Mouse (Mus musculus) forebrain, embryonic 14.5 days (tissue): ENCODE results near the gene Ccdc134. TPM values are rescaled to one million over a fixed set of nuclear protein-coding genes. Genes with fewer than 3 reads are reported as not detected.

ENCODE experiments used
- ATAC-seq: fragments of 200-750 bp; cut with Nextera tagmentation; 2 replicates; pipeline ENCODE4 v1.8.0; 2017; ENCODE audit warnings: mild to moderate bottlenecking, moderate library complexity
- DNase-seq: peaks from one replicate; pipeline ENCODE4 v3.0.0-alpha.2; 2015; ENCODE audit warnings: low spot score
- H3K27ac ChIP-seq: fragments of 300-500 bp; sonication (generic); 2 replicates; pipeline ENCODE4 v1.5.1; 2014; ENCODE audit warnings: low read depth, mild to moderate bottlenecking, control low read depth, low read length, moderate library complexity
- H3K27me3 ChIP-seq: fragments of 300-500 bp; sonication (generic); replicated peaks from 2 replicates; pipeline ENCODE4 v1.6.1; 2014; ENCODE audit warnings: low read length, control low read depth, mixed read lengths; ENCODE audit not compliant: control insufficient read depth, insufficient read depth
- H3K36me3 ChIP-seq: fragments of 300-500 bp; sonication (generic); 2 replicates; pipeline ENCODE4 v1.6.1; 2014; ENCODE audit warnings: low read length, control low read depth; ENCODE audit not compliant: control insufficient read depth, insufficient read depth
- H3K4me1 ChIP-seq: fragments of 300-500 bp; sonication (generic); 2 replicates; pipeline ENCODE4 v1.6.1; 2014; ENCODE audit warnings: antibody characterized with exemption, low read length, control low read depth; ENCODE audit not compliant: control insufficient read depth, insufficient read depth
- H3K4me2 ChIP-seq: fragments of 300-500 bp; sonication (generic); 2 replicates; pipeline ENCODE4 v1.6.1; 2014; ENCODE audit warnings: mild to moderate bottlenecking, control low read depth, low read length
- H3K4me3 ChIP-seq: fragments of 300-500 bp; sonication (generic); 2 replicates; pipeline ENCODE4 v1.5.1; 2014; ENCODE audit warnings: low read depth, low read length, control low read depth
- H3K9ac ChIP-seq: fragments of 300-500 bp; sonication (generic); 2 replicates; pipeline ENCODE4 v1.6.1; 2014; ENCODE audit warnings: mild to moderate bottlenecking, low read length, control low read depth, moderate library complexity
- H3K9me3 ChIP-seq: fragments of 300-500 bp; sonication (generic); replicated peaks from 2 replicates; pipeline ENCODE4 v1.6.1; 2016; ENCODE audit warnings: low read length, control low read depth, mixed read lengths; ENCODE audit not compliant: control insufficient read depth
- WGBS: fragments of 180-500 bp; shearing (Covaris S2); extraction: QIAGEN DNeasy Blood & Tissue Kit; methylation state at CpG from one replicate; pipeline ENCODE4 v1.1.7; 2014; 5-methylcytosine and 5-hydroxymethylcytosine counted together
- polyA plus RNA-seq: library from polyadenylated mRNA; unstranded; fragments of >200 nt; fragmentation: Nextera tagmentation; extraction: Ambion mirVana; gene quantifications from 2 replicates; pipeline ENCODE4 v1.2.1, GENCODE M21; 2014

Ccdc134 gene
- polyA plus RNA-seq, 1 experiment from 2014 or later, result 15.5 TPM

- H3K27ac ChIP-seq, result no peak overlapping the region
- H3K4me2 ChIP-seq, result no peak overlapping the region
- no peaks in the 10 kb centered on the region for H3K9me3 ChIP-seq
- H3K4me1 ChIP-seq, result peaks cover 6% of the 10 kb centered on the region; the same call in 1 of the 2 replicates
- ATAC-seq (no peak), DNase-seq (no peak)
- WGBS, result 81% methylated on average over 7 of the region's 7 CpGs
- H3K27me3 ChIP-seq, result no peaks in the 10 kb centered on the region
- no peak overlapping the region for H3K4me3 ChIP-seq
- H3K36me3 ChIP-seq, result no peaks in the 10 kb centered on the region; the same call in 1 of the 2 replicates
- no peak overlapping the region for H3K9ac ChIP-seq
These were observed 36.8 kb downstream of the Ccdc134 start for GRCm38 (mm10) chr15:82164496-82164895.

GRCm38 (mm10) chr15:82165332-82166239 is 37.9 kb downstream of the Ccdc134 start:
- ATAC-seq (peak; percentile 63; the same call in 1 of the 2 replicates), DNase-seq (peak; percentile 75)
- Histone ChIP-seq H3K4me1 (peaks cover 6% of the 10 kb centered on the region; the same call in 1 of the 2 replicates), H3K27me3 (no peaks in the 10 kb centered on the region), H3K4me3 (no peak overlapping the region), H3K27ac (no peak overlapping the region), H3K36me3 (peaks cover 11% of the 10 kb centered on the region), H3K9ac (no peak overlapping the region), H3K4me2 (no peak overlapping the region), H3K9me3 (no peaks in the 10 kb centered on the region)
- 58% methylated on average over 8 of the region's 8 CpGs for WGBS

- 47% methylated on average over 22 of the region's 22 CpGs for WGBS
- Histone ChIP-seq H3K27me3 (no peaks in the 10 kb centered on the region), H3K9ac (0 out of 2 replicates have a peak overlapping the region, but pooled peaks have one; percentile 5), H3K4me1 (peaks cover 6% of the 10 kb centered on the region; the same call in 1 of the 2 replicates), H3K4me3 (no peak overlapping the region), H3K4me2 (no peak overlapping the region), H3K27ac (no peak overlapping the region), H3K9me3 (no peaks in the 10 kb centered on the region), H3K36me3 (peaks cover 19% of the 10 kb centered on the region)
- peak; percentile 33; the same call in 1 of the 2 replicates for ATAC-seq
- DNase-seq, result no peak
These were observed 38.7 kb downstream of the Ccdc134 start for GRCm38 (mm10) chr15:82166240-82167100.

GRCm38 (mm10) chr15:82167201-82168168 is 39.8 kb downstream of the Ccdc134 start:
- WGBS, result 73% methylated on average over 23 of the region's 23 CpGs
- Histone ChIP-seq H3K27ac (no peak overlapping the region), H3K4me1 (peaks cover 6% of the 10 kb centered on the region; the same call in 1 of the 2 replicates), H3K4me3 (no peak overlapping the region), H3K9ac (no peak overlapping the region), H3K27me3 (no peaks in the 10 kb centered on the region), H3K36me3 (peaks cover 29% of the 10 kb centered on the region), H3K4me2 (no peak overlapping the region), H3K9me3 (no peaks in the 10 kb centered on the region)
- ATAC-seq (no peak), DNase-seq (no peak)

GRCm38 (mm10) chr15:82169671-82170070 is 41.9 kb downstream of the Ccdc134 start:
- 83% methylated on average over 5 of the region's 5 CpGs for WGBS
- H3K4me1 ChIP-seq, result peaks cover 6% of the 10 kb centered on the region; the same call in 1 of the 2 replicates
- no peak overlapping the region for H3K27ac ChIP-seq
- DNase-seq (no peak), ATAC-seq (no peak)
- H3K36me3 ChIP-seq, result peaks cover 49% of the 10 kb centered on the region
- no peak overlapping the region for H3K4me2 ChIP-seq
- H3K9ac ChIP-seq, result peak overlapping the region; percentile 8; the same call in 1 of the 2 replicates
- H3K27me3 ChIP-seq, result no peaks in the 10 kb centered on the region
- H3K4me3 ChIP-seq, result no peak overlapping the region
- H3K9me3 ChIP-seq, result no peaks in the 10 kb centered on the region

- Histone ChIP-seq H3K27me3 (no peaks in the 10 kb centered on the region), H3K4me1 (peaks cover 6% of the 10 kb centered on the region; the same call in 1 of the 2 replicates), H3K4me2 (no peak overlapping the region), H3K36me3 (peaks cover 59% of the 10 kb centered on the region), H3K27ac (no peak overlapping the region), H3K4me3 (no peak overlapping the region), H3K9ac (no peak overlapping the region), H3K9me3 (no peaks in the 10 kb centered on the region)
- DNase-seq (no peak), ATAC-seq (no peak)
- WGBS, result 87% methylated on average over 36 of the region's 36 CpGs
These were observed 43.0 kb downstream of the Ccdc134 start for GRCm38 (mm10) chr15:82170437-82171377.

GRCm38 (mm10) chr15:82172648-82173047 is 44.9 kb downstream of the Ccdc134 start:
- no peak overlapping the region for H3K4me3 ChIP-seq
- H3K27ac ChIP-seq, result no peak overlapping the region
- H3K4me1 ChIP-seq, result no peaks in the 10 kb centered on the region
- WGBS, result 75% methylated on average over 8 of the region's 8 CpGs
- H3K9ac ChIP-seq, result no peak overlapping the region
- peaks cover 77% of the 10 kb centered on the region for H3K36me3 ChIP-seq
- ATAC-seq, result no peak
- no peak overlapping the region for H3K4me2 ChIP-seq
- no peaks in the 10 kb centered on the region for H3K9me3 ChIP-seq
- H3K27me3 ChIP-seq, result no peaks in the 10 kb centered on the region
- no peak for DNase-seq
